Mouse (Mus musculus) intestine, postnatal 0 days (tissue): ENCODE measurements around the gene Tas2r120. TPM values are rescaled to one million over a fixed set of nuclear protein-coding genes. Genes with fewer than 3 reads are reported as not detected.
"Not testable (repeated sequence)": the region's sequence is repeated elsewhere in the genome, so short reads cannot be mapped to it uniquely, and the experiment has no call there.

Experiments used
- ATAC-seq: fragments of 200-750 bp; cut with Nextera tagmentation; 2 replicates; pipeline ENCODE4 v1.8.0; 2017; ENCODE audit warnings: mild to moderate bottlenecking, moderate TSS enrichment, moderate library complexity
- H3K27ac ChIP-seq: fragments of 300-500 bp; sonication (generic); 2 replicates; pipeline ENCODE4 v1.5.1; 2014; ENCODE audit warnings: mild to moderate bottlenecking, low read depth, low read length, moderate library complexity
- H3K27me3 ChIP-seq: fragments of 300-500 bp; sonication (generic); replicated peaks from 2 replicates; pipeline ENCODE4 v1.6.1; 2014; ENCODE audit warnings: low read length, mixed read lengths; ENCODE audit not compliant: control insufficient read depth, insufficient read depth
- H3K36me3 ChIP-seq: fragments of 300-500 bp; sonication (generic); 2 replicates; pipeline ENCODE4 v1.6.1; 2014; ENCODE audit warnings: mild to moderate bottlenecking, moderate library complexity; ENCODE audit not compliant: control insufficient read depth, insufficient read depth
- H3K4me1 ChIP-seq: fragments of 300-500 bp; sonication (generic); replicated peaks from 2 replicates; pipeline ENCODE4 v1.6.1; 2014; ENCODE audit warnings: antibody characterized with exemption, low read length, mixed read lengths; ENCODE audit not compliant: control insufficient read depth, insufficient read depth
- H3K4me2 ChIP-seq: fragments of 300-500 bp; sonication (generic); replicated peaks from 2 replicates; pipeline ENCODE4 v1.6.1; 2014; ENCODE audit warnings: low read depth, mild to moderate bottlenecking, moderate library complexity
- H3K4me3 ChIP-seq: fragments of 300-500 bp; sonication (generic); 2 replicates; pipeline ENCODE4 v1.5.1; 2014; ENCODE audit warnings: low read depth, low read length
- H3K9ac ChIP-seq: fragments of 300-500 bp; sonication (generic); 2 replicates; pipeline ENCODE4 v1.6.1; 2014; ENCODE audit warnings: mild to moderate bottlenecking, low read depth, low read length
- H3K9me3 ChIP-seq: fragments of 300-500 bp; sonication (generic); 2 replicates; pipeline ENCODE4 v1.6.1; 2016; ENCODE audit warnings: mixed run types; ENCODE audit not compliant: control insufficient read depth
- CTCF ChIP-seq: sonication (generic); IDR thresholded peaks from 2 replicates; pipeline ENCODE4 v1.5.1; 2016; ENCODE audit warnings: low read depth, mild to moderate bottlenecking, control low read depth, antibody characterized with exemption, moderate library complexity
- whole genome bisulfite sequencing: fragments of 180-500 bp; shearing (Covaris S2); extraction: QIAGEN DNeasy Blood & Tissue Kit; methylation state at CpG from one replicate; pipeline ENCODE4 v1.1.7; 2014; 5-methylcytosine and 5-hydroxymethylcytosine counted together
- polyA plus RNA-seq: library from polyadenylated mRNA; unstranded; fragments of >200 nt; fragmentation: Nextera tagmentation; extraction: Ambion mirVana; gene quantifications from 2 replicates; pipeline ENCODE4 v1.2.1, GENCODE M21; 2015

Gene Tas2r120
- not detected in 2 replicates for polyA plus RNA-seq

DNA sequence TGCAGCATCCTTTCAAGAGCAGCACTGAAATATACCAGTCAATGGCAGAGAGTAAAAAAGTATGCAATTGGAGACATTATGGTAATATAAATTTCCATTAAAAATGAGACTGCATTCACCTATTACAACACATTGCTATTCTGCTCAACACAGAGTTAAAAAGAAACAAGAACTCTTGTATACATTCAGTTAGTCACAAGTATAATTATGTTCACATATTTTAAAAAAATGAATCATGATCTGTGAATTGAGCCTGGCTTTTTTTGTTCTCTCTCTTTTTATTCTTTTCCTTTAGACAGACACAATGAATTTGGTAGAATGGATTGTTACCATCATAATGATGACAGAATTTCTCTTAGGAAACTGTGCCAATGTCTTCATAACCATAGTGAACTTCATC lies at the start of gene Tas2r120:
Gene Tas2r120, plus strand, starts transcription at position 301 of the 400 bp plus-strand sequence.
- H3K4me2 ChIP-seq: no peak within 1 kb of the TSS
- H3K36me3 ChIP-seq: no peaks in the 10 kb centered on the region
- no peaks in the 10 kb centered on the region for H3K9me3 ChIP-seq
- H3K4me3 ChIP-seq: no peak within 1 kb of the TSS
- no peaks in the 10 kb centered on the region for H3K27me3 ChIP-seq
- no peak within 1 kb of the TSS for H3K27ac ChIP-seq
- no peak for ATAC-seq
- TF ChIP-seq CTCF: no peak
- no peaks in the 10 kb centered on the region for H3K4me1 ChIP-seq
- H3K9ac ChIP-seq: no peak within 1 kb of the TSS

DNA sequence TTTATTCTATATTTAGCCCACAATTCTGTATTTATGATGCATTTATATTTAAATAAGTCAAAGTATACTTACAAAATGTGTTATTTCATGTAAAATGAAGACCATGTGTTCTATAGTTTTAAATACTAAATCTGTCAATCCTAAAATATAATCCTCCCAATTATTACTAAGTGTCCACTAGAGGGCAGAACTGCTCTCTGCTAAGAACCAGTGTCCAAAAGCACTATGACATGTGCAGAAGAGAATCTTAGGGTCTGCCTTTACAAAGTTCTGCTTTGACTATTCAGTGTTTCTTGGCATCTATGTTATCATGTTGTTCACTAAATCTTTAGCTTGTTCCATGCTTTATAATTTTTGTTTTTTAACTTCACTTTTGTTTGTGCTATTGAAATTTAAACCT lies 7.4 kb upstream of the Tas2r120 start:
- H3K4me1 ChIP-seq: no peaks in the 10 kb centered on the region
- no peak overlapping the region for H3K27ac ChIP-seq
- no peaks in the 10 kb centered on the region for H3K9me3 ChIP-seq
- no peak for ATAC-seq
- no peak overlapping the region for H3K4me3 ChIP-seq
- no peaks in the 10 kb centered on the region for H3K27me3 ChIP-seq
- no peaks in the 10 kb centered on the region for H3K36me3 ChIP-seq
- TF ChIP-seq CTCF: peak; percentile 65
- no peak overlapping the region for H3K4me2 ChIP-seq
- no peak overlapping the region for H3K9ac ChIP-seq

DNA sequence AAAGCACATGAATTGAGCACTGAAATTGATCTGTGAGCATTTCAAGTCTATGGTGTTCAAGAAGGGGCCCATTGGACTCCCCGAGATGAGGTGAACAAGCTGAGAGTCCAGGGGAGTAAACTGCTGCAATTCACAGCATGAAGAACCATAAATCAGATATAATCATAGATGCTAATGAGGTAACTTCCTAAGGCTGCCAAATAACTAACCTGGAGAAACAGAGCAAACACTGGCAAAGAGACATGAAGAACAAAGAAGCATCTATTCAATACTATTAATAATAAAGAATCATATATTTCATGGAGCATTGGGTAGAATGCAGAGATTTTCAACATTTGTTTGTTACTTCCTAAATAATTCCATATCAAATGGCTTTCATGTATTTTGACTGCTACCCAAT lies 5.3 kb upstream of the Tas2r120 start, which contains the start of gene A630073D07Rik:
Gene A630073D07Rik, minus strand, starts transcription at position 101 of the 400 bp plus-strand sequence.
- no peak within 1 kb of the TSS for H3K27ac ChIP-seq
- no peak within 1 kb of the TSS for H3K9ac ChIP-seq
- no peaks in the 10 kb centered on the region for H3K36me3 ChIP-seq
- H3K27me3 ChIP-seq: no peaks in the 10 kb centered on the region
- no peak within 1 kb of the TSS for H3K4me3 ChIP-seq
- TF ChIP-seq CTCF: no peak
- no peak within 1 kb of the TSS for H3K4me2 ChIP-seq
- no peaks in the 10 kb centered on the region for H3K9me3 ChIP-seq
- 77% methylated on average over 1 of the region's 1 CpGs for WGBS
- ATAC-seq: no peak
- no peaks in the 10 kb centered on the region for H3K4me1 ChIP-seq

DNA sequence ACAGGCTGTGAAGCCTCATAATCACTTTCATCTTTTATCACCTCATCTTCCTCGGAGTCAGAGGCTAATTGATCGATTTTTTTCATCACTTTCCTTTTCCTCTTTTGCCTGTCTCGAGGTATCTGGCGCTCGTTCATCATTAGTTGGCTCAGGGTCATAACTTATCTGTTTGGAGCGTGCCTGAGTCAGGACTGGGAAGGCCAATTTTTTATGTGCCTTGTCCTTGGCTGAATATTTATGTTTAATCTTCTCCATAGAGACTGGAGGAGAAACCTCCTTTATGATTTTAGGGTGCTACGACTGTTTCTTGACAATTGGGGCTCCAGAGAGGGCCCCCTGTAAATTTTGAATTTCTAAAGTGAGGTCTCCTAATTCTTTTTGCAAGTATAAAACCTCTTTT lies 34.8 kb downstream of the Tas2r120 start:
- not testable (repeated sequence) for H3K27ac ChIP-seq, ATAC-seq, H3K27me3 ChIP-seq, H3K4me3 ChIP-seq, H3K9ac ChIP-seq, H3K4me2 ChIP-seq, H3K4me1 ChIP-seq, H3K9me3 ChIP-seq, H3K36me3 ChIP-seq
- WGBS: 81% methylated on average over 7 of the region's 7 CpGs

DNA sequence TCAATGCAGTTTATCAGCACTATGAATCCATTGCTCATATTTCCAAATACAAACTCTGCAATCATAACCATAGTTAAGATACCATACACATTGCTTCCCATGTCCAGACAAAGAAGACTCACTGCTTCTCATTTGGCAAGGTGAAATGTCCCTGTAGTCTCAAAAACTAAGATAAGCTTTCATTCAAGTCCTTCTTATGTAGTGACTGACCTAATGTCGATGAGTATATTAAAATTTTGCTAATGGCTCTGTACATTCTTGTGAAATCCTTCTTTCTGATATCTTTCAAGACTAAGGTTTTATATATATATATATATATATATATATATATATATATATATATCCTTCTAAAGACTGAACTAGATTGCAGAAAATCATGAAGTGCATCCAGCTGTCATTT lies 44.2 kb downstream of the Tas2r120 start, which contains the start of gene Tas2r121:
Gene Tas2r121, minus strand, starts transcription at position 101 of the 400 bp plus-strand sequence.
- no peak for ATAC-seq
- no peak within 1 kb of the TSS for H3K4me2 ChIP-seq
- no peaks in the 10 kb centered on the region for H3K9me3 ChIP-seq
- 81% methylated on average over 1 of the region's 1 CpGs for WGBS
- no peak within 1 kb of the TSS for H3K4me3 ChIP-seq
- H3K36me3 ChIP-seq: no peaks in the 10 kb centered on the region
- no peak for TF ChIP-seq CTCF
- no peak within 1 kb of the TSS for H3K9ac ChIP-seq
- H3K27me3 ChIP-seq: no peaks in the 10 kb centered on the region
- H3K27ac ChIP-seq: no peak within 1 kb of the TSS
- no peaks in the 10 kb centered on the region for H3K4me1 ChIP-seq

Other genes starting within 250 kb of the Tas2r120 start
- gene Prh1, start 87.1 kb upstream of the Tas2r120 start, polyA plus RNA-seq: not detected in 2 replicates
- gene Prp2, start 61.0 kb upstream of the Tas2r120 start, polyA plus RNA-seq: not detected in 2 replicates
- gene A630073D07Rik, start 5.4 kb upstream of the Tas2r120 start, polyA plus RNA-seq: not detected in 2 replicates
- gene Tas2r121, start 44.1 kb downstream of the Tas2r120 start, polyA plus RNA-seq: not detected in 2 replicates
- gene Tas2r122, start 55.0 kb downstream of the Tas2r120 start, polyA plus RNA-seq: not detected in 2 replicates
- gene Tas2r115, start 81.1 kb downstream of the Tas2r120 start, polyA plus RNA-seq: not detected in 2 replicates
- gene Tas2r124, start 97.8 kb downstream of the Tas2r120 start, polyA plus RNA-seq: not detected in 2 replicates
- not detected in 2 replicates for gene Tas2r102, start 105.2 kb downstream of the Tas2r120 start, polyA plus RNA-seq
- not detected in 2 replicates for gene Tas2r136, start 121.2 kb downstream of the Tas2r120 start, polyA plus RNA-seq
- gene Tas2r117, start 145.9 kb downstream of the Tas2r120 start, polyA plus RNA-seq: not detected in 2 replicates
- not detected in 2 replicates for gene Tas2r123, start 190.2 kb downstream of the Tas2r120 start, polyA plus RNA-seq
- gene Tas2r116, start 198.5 kb downstream of the Tas2r120 start, polyA plus RNA-seq: not detected in 2 replicates
- not detected in 2 replicates for gene Tas2r110, start 211.1 kb downstream of the Tas2r120 start, polyA plus RNA-seq
- gene Tas2r113, start 236.1 kb downstream of the Tas2r120 start, polyA plus RNA-seq: not detected in 2 replicates